Mouse (Mus musculus) left cerebral cortex, adult 2 months (tissue): ENCODE data around the gene Prr7. TPM values are rescaled to one million over a fixed set of nuclear protein-coding genes. Genes with fewer than 3 reads are reported as not detected.
A peak's percentile ranks its signal among the peaks of the same experiment; 100 is the strongest.

Experiments used
- DNase-seq, 2 experiments: peaks; one replicate each; pipeline ENCODE4 v3.0.0; 2021 to 2022; ENCODE audit warnings: low spot score in 2 of 2, mixed read lengths in 1 of 2; ENCODE audit errors: extremely low spot score in 1 of 2
- H3K27ac ChIP-seq: fragments of 200-600 bp; 2 replicates; pipeline ENCODE4 v1.8.1; 2022
- H3K4me3 ChIP-seq: fragments of 200-600 bp; 2 replicates; pipeline ENCODE4 v1.8.1; 2022
- CTCF ChIP-seq: fragments of 200-600 bp; IDR thresholded peaks from 2 replicates; pipeline ENCODE4 v1.8.1; 2022; ENCODE audit warnings: antibody characterized with exemption, mild to moderate bottlenecking, moderate library complexity
- intact Hi-C: fragments of 180-260 bp; cut with DNase I; formaldehyde crosslinking; loops from one replicate; pipeline ENCODE4 v1.15.1; 2025
- total RNA-seq, 2 experiments: library from RNA; stranded (reverse); gene quantifications; 2 replicates each; pipeline ENCODE4 v1.2.3; 2021

The Prr7 gene
- total RNA-seq, 2 experiments from 2014 or later = 77.6 to 80.2 TPM

DNA sequence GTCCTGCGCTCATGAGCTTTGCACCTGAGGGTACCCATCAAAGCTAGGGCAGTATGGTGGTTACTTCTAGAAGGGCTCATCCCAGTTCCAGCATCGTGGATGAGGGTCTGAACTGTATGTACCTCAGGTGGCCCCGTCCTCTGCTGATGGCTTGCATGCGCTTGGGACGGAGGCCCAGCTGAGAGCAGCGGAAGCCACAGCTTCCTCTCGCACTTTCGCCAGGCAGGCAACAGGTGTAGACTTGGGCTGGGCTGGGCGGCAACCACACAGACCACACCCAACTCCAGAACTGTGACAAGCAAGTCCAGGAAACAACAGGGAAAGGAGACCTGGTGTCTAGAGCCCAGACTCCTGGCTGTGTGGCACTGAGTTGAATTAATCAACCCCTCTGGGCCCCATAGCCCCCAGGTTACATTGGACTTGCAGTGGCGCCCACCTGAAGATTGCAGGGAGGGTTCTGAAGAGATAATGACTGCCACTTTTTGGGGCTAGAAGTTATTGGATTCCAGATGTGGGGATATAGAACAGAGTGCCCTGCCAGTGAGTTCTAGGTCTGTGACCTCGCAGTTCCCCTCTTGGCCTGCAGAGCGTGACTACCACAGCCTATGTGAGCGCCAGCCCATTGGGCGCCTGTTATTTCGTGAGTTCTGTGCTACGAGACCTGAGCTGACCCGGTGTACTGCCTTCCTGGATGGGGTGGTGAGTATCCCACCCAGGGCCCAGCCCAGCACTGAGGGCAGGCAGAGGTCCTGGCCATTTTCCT is 14.2 kb upstream of the Prr7 start:
- H3K27ac ChIP-seq = no peak overlapping the region
- no peak for DNase-seq
- intact Hi-C loops = no loop called here
- no peak overlapping the region for H3K4me3 ChIP-seq
- TF ChIP-seq CTCF = peak; percentile 5; the same call in 1 of the 2 replicates

DNA sequence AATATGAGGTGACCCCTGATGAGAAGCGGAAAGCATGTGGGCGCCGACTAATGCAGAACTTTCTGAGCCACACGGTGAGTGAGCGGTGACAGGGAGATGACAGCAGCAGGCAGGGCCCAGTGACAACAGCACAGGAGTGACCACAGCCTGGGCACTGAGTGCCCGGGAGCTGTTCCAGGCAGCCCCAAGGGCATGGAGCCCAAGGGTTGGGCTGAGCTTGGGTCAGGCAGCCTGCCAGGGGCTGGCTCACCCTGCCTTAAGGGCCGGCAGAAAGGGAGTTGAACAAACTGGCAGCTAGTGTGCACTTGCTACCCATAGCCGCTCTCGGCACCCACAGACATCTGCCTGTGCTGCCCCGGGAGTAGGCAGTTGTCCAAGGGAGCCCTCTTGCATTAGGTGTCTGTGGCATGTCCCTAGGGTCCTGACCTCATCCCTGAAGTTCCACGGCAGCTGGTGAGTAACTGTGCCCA is 13.5 kb upstream of the Prr7 start:
- intact Hi-C loops = no loop called here
- no peak for TF ChIP-seq CTCF

DNA sequence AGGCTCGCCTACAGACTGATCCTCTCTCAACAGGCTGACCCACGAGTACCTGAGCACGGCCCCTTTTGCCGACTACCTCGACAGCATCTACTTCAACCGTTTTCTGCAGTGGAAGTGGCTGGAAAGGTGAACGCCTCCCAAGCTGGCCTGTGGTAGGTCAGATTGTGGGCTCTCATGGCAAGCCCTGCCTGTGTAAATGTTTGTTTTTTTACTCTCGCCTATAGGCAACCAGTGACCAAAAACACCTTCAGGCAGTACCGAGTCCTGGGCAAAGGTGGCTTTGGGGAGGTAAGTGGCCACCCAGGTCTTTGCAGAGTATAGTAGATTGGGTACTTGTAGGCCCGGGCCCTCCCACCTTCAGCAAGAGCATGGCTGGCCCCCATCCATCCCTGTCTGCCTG is 12.8 kb upstream of the Prr7 start:
- TF ChIP-seq CTCF = no peak
- intact Hi-C loops = no loop called here
- Histone ChIP-seq H3K27ac (no peak overlapping the region), H3K4me3 (no peak overlapping the region)
- DNase-seq = no peak

More for the DNA sequence above, 13.5 kb upstream of the Prr7 start:
- peak; percentile 42 to 59 for DNase-seq
- Histone ChIP-seq H3K4me3 (no peak overlapping the region), H3K27ac (no peak overlapping the region)

DNA sequence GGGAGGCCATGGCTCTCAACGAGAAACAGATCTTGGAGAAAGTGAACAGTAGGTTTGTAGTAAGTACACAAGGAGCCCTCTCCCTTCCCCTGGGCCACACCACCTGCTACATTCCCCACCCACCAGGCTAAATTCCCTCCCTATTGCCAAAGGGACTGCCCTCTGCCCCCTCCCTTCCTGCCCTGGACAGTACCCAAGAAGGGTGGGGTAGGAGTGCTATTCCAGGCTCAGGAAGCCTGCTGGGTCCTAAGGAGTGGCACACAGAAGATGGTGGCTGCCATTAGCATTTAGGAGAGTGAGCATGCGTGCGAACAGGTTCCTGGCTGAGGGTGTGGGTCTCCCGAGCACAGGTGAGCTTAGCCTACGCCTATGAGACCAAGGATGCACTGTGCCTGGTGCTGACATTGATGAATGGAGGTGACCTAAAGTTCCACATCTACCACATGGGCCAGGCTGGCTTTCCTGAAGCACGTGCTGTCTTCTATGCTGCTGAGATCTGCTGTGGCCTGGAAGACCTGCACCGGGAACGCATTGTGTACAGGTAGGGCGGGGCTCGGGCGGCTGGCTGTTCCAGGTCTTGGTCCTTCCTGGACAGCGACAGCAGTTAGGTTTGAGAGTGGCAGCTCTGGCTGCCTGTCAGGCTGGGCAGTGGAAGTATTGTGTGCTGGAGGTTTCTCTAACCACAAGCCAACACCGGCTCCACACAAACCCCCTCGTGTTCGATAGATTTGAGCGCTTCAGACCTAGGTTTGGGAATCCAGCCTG is 12.1 kb upstream of the Prr7 start:
- intact Hi-C loops = no loop called here
- DNase-seq = no peak
- no peak overlapping the region for H3K4me3 ChIP-seq
- H3K27ac ChIP-seq = no peak overlapping the region
- no peak for TF ChIP-seq CTCF

DNA sequence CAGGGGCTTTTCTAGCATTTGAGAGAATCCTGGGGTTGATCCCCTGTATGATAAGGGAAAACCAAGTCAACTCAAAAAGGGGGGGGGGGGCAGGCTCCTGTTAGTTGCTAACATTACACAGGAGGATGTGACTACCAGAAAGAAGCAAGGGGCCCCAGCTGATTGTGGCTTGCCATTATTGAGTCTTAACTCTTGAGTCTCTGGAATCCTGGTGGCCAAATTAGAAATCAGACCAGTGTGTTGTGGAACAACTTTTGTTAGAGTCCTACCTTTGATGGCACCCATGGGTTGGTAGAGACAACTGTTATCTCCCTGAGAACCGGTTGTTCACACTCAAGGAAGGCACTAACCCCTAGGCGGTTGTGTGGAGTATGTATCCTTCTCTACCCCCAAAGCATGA is 1.1 kb upstream of the Prr7 start:
- no peak for DNase-seq
- TF ChIP-seq CTCF = no peak
- intact Hi-C loops = no loop called here
- no peak overlapping the region for H3K4me3 ChIP-seq
- H3K27ac ChIP-seq = no peak overlapping the region; the same call in 1 of the 2 replicates

DNA sequence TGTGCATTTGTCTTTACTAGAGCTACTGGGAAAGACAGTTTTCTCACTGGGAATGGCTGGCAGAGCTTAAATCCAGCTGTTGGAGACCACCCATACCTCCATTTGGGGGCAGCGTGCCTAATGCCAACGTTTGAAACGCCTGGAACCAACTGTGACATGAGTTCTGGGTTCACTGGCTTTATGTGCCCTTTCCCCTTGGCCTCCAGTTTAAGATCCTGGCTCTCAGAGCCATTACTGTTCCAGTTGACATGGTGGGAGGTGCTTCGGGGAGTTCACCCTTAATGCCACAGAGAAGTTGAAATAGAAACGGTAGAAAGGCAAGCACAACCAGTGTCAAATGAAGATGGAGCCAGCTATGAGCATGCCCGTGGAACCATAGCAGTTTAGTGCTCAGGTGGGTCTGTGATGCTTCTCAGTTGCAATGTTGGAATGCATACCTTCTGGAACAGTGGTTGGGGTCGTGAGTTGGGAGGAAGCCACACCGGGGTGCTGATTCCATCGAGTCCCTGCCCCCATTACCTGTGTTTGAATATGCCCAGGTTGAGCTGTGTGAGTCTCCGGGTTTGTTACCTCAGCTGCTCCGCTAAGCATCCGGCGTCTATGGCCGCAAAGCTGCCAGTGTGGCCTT is 554 bp upstream of the Prr7 start:
- no peak for TF ChIP-seq CTCF
- DNase-seq = no peak
- intact Hi-C loops = loop anchor here (2.0 kb wide), 1 partner anchor 19 kb away; the partner anchor contains the start of gene Grk6
- H3K27ac ChIP-seq = peak overlapping the region; percentile 99
- H3K4me3 ChIP-seq = peak overlapping the region; percentile 94

DNA sequence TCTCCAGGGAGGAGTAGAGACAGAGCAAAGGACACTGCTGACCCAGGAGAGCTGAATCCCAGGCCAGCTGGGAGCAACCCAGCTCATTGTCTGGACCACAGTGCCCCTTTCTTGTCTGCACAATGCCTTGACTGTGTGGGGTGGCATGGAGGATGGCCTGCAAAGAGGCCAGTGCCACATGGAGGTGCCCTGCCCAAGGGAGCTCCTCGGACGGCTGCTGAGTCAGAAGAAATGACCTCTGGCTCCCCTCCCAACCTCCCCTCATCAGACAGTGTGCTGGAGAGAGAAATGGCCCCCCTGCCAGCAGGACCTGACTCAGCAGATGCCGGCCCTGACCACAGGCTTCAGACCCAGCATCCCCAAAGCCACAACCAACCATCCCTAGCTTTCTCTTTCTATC is 1.1 kb downstream of the Prr7 start:
- DNase-seq = no peak
- TF ChIP-seq CTCF = no peak
- intact Hi-C loops = loop anchor here (2.0 kb wide), 1 partner anchor 20 kb away; the partner anchor contains the start of gene Grk6
- peak overlapping the region; percentile 99 for H3K27ac ChIP-seq
- H3K4me3 ChIP-seq = peak overlapping the region; percentile 94

DNA sequence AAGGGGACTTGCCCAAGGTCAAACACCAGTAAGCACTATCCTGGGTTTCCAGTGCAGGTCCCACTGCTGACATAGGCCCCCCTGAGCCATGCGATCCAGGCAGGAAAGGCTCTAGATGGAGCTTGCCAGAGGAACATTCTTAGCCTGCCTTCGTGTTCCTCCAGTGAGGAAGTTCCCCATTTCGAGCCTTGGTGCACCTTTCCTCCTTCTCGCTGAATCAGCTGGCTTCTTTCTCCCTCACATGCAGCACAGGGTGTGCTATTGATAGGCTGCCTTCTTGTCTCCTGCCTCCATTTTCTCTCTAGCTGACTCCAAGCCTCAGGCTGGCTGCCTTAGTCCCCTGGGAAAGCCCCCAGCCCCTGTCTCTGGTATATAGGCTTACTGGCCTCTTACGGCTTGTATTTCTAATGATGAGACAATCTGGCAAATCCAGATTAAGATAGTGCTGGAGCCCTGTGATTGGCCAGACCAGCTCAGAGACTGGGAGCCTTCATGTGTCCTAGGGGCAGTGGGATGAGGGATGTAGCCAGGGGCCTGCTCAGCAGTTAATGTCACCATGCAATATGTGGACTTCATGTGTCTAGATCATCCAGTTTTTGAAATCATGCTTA is 1.9 kb downstream of the Prr7 start:
- intact Hi-C loops = loop anchor here (2.0 kb wide), 1 partner anchor 21 kb away; the partner anchor contains the start of gene Grk6
- peak overlapping the region; percentile 94 for H3K4me3 ChIP-seq
- TF ChIP-seq CTCF = no peak
- DNase-seq = no peak
- peak overlapping the region; percentile 99 for H3K27ac ChIP-seq

DNA sequence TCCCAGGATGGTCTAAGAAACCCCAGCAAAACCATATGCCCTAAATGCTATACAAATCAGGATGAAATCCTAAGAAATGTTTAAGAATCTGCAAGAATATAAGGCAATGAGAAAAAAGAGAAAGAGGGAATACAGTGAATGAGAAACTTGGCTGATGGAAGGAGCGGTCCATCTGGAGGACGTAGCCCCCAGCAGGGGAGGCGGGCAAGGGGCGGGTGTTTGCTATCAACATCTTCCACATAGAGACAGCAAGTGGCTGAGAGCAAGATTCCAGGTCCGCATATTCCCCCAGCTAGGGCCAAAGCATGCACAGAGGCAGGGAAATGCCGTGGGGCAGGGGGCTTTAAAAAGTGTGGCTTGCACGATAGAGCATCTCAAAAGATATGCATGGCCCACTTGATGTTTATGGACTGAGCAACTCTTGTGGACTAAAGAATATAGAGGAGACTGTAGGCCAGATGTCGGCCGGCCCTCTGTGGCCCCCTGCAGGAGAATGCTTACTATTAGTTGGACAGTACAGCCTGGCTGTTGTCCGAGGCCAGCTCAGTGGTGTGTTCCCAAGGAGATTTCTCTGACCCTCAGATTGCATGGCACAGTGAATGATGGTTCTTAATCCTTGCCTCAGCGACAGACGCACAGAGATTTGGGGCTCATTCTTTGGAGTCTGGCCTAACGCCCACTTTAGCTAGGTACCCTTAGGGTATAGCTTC is 4.9 kb downstream of the Prr7 start:
- H3K27ac ChIP-seq = peak overlapping the region; percentile 15

DNA sequence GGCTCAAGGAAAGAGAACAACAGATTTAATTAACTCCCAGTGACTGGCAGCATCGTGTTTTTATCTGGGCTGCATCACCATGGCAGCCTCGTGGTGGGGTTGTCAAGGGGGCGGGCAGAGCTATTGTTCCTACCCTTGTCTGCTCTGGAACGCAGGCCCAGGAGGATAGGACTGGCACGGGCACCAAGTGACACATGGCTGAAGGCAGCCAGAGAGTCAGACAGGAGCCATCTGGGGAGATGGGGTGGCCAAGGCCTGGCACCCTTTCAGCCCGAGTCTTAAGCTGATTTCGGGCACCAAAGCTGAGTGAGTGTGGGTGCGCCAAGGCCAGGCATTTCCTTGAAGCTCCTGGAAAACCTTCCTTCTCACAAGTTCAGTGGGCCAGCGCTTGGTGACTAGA is 6.3 kb downstream of the Prr7 start:
- intact Hi-C loops = loop anchor here (5.0 kb wide), 1 partner anchor 143 kb away; the partner anchor contains the start of gene Mxd3
- no peak for TF ChIP-seq CTCF
- peak overlapping the region; percentile 88 for H3K27ac ChIP-seq
- no peak overlapping the region for H3K4me3 ChIP-seq
- DNase-seq = peak in 1 of 2 experiments; percentile 50

More for the DNA sequence above, 4.9 kb downstream of the Prr7 start:
- no peak overlapping the region for H3K4me3 ChIP-seq
- no peak for DNase-seq
- TF ChIP-seq CTCF = peak; percentile 50
- intact Hi-C loops = no loop called here
